Mouse (Mus musculus): ENCODE measurements around the gene AI182371. TPM values are rescaled to one million over a fixed set of nuclear protein-coding genes. Genes with fewer than 3 reads are reported as not detected.

Gene AI182371
- 0.57 to 1.8 TPM (median 0.92 TPM) in 4 replicates for total RNA-seq (2023)

DNA sequence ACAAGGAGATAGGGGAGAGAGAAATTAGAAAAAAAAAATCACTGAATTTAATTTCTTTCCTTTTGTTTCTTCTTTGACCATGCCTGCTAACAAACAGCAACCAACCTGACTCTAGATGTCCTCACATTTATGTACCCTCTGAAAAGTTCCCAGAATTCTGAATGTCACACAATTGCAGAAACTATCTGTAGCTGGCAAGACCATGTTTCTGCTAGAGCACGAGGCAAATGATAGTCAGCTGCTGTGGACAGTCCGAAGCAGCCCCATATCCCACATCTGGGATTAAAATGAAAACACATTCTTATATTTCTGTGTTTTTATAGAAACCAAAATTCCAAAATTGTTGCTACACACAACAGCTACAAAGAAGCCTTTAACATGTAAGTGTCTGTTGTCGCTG is at the start of gene AI182371:
Gene AI182371, minus strand, starts transcription at position 101 of the 400 bp plus-strand sequence.

DNA sequence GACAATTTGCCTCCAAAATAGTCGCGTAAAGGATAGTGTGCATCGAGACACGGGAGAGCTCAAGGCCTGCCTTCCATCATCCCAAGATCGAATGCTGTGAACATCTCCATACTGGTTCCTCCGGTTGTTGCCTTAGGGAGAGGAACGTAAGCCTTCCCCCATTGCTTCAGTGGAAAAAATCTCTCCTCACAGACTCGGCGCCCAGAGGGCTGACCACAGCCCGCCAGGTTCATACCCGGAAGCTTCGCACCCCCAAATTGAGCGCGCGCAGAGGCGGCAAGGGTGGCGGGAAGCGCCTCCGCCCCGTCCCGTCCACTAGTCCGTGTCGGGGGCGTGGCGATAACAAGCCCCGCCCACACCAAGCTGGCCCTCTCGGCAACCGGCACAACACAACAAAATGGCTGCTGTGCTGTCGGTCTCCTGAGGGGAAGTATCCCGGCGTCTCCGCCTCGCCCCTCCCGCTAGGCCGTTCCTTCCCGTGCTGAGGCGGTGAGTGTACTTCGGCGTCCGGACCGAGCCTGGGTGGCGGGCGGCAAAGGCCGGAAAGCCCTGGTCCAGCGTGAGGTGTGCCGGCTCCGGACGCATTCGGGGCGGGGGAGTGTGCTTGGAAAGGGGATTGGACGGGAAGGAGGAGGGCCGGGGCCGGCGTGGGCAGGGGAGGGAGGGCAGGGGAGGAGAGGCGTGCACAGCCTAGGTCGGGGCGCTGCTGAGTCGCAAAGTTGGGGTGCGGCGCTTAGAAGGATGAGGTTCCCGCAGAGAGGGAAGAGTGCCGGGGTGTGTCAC is 8.0 kb upstream of the AI182371 start, which contains the start of gene Cntrl:
Gene Cntrl, plus strand, starts transcription at position 352 of the 783 bp plus-strand sequence.

DNA sequence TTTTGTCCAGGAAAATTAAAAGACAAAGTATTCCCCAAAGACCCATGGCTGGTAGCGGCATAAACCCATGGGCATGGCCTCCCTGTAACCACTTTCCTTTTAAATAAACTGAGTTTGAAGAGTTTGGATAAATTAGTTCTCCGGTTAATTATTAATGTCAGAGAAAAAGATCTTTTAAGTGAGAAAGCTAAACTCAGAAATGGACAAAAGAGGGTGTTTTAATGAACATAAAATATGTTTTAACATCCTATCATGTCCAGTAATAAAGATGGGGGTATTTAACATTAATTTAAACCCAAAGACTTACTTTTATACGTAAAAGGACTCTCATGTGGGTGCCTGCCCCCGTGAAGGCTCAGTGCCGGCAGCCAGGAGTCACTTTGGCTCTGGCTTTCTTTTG is 40.0 kb downstream of the AI182371 start, which contains the start of gene Hc:
Gene Hc, minus strand, starts transcription at position 101 of the 400 bp plus-strand sequence.

Other genes starting within 250 kb of the AI182371 start
- gene Cutal, start 227.1 kb downstream of the AI182371 start, total RNA-seq (2023), result not detected in 4 replicates
- 24.6 to 32.8 TPM (median 28.1 TPM) in 4 replicates for gene Psmd5, start 226.6 kb downstream of the AI182371 start, total RNA-seq (2023)
- 8.3 to 20.1 TPM (median 17.3 TPM) in 4 replicates for gene Phf19, start 187.5 kb downstream of the AI182371 start, total RNA-seq (2023)
- gene Traf1, start 139.8 kb downstream of the AI182371 start, total RNA-seq (2023), result 69.2 to 81.1 TPM (median 72.1 TPM) in 4 replicates
- not detected in 4 replicates for gene Hc, start 40.1 kb downstream of the AI182371 start, total RNA-seq (2023)
- 115 to 136 TPM (median 130 TPM) in 4 replicates for gene Cntrl, start 7.9 kb upstream of the AI182371 start, total RNA-seq (2023)
- 187 to 212 TPM (median 192 TPM) in 4 replicates for gene Rab14, start 99.6 kb upstream of the AI182371 start, total RNA-seq (2023)
- 88.0 to 98.1 TPM (median 91.2 TPM) in 4 replicates for gene Gsn, start 154.8 kb upstream of the AI182371 start, total RNA-seq (2023)
- 3.6 to 5.2 TPM (median 4.4 TPM) in 4 replicates for gene Stom, start 235.4 kb upstream of the AI182371 start, total RNA-seq (2023)